Mouse (Mus musculus): ENCODE measurements at regions not wholly inside any gene's neighbourhood (a gene's known extent, or its start where the extent isn't known, plus 50 kb on each side); places are given as distances from the start of the nearest gene placed in this dataset.

- Histone ChIP-seq H3K4me1 (ENCODE audit: control insufficient read depth, insufficient read depth, insufficient read length, low read length) (no peaks in the 10 kb centered on the region), H3K36me3 (ENCODE audit: control insufficient read depth, insufficient read depth, low read length) (no peaks in the 10 kb centered on the region), H3K4me3 (ENCODE audit: low read depth, low read length) (no peak overlapping the region), H3K27me3 (ENCODE audit: control insufficient read depth, insufficient read depth, low read length) (no peaks in the 10 kb centered on the region), H3K27ac (ENCODE audit: insufficient read depth, low read depth, low read length) (no peak overlapping the region)
- 81% methylated on average over 4 of the region's 4 CpGs for whole genome bisulfite sequencing
- TF ChIP-seq CTCF (IDR thresholded peaks at IDR 0.05; ENCODE audit: extremely low read depth, insufficient read length, insufficient replicate concordance, low read depth, low read length): no peak
- TF ChIP-seq POLR2A (IDR thresholded peaks at IDR 0.05; ENCODE audit: low read depth, low read length): no peak
These were observed 524.8 kb upstream of the Pappa start for GRCm38 (mm10) chr4:64599222-64599621.

- no peak overlapping the region for H3K27ac ChIP-seq (ENCODE audit: insufficient read depth, low read depth, low read length)
- no peaks in the 10 kb centered on the region for H3K36me3 ChIP-seq (ENCODE audit: control insufficient read depth, insufficient read depth, low read length)
- no peaks in the 10 kb centered on the region for H3K27me3 ChIP-seq (ENCODE audit: control insufficient read depth, insufficient read depth, low read length)
- no peaks in the 10 kb centered on the region for H3K4me1 ChIP-seq (ENCODE audit: control insufficient read depth, insufficient read depth, insufficient read length, low read length)
- no peak overlapping the region for H3K4me3 ChIP-seq (ENCODE audit: low read depth, low read length)
- TF ChIP-seq POLR2A (IDR thresholded peaks at IDR 0.05; ENCODE audit: low read depth, low read length): no peak
- no peak for TF ChIP-seq CTCF (IDR thresholded peaks at IDR 0.05; ENCODE audit: extremely low read depth, insufficient read length, insufficient replicate concordance, low read depth, low read length)
These were observed 501.2 kb upstream of the Pappa start for GRCm38 (mm10) chr4:64622771-64623170.

GRCm38 (mm10) chr4:64632189-64632588 lies 491.8 kb upstream of the Pappa start:
- no peak for TF ChIP-seq CTCF (IDR thresholded peaks at IDR 0.05; ENCODE audit: extremely low read depth, insufficient read length, insufficient replicate concordance, low read depth, low read length)
- no peak for TF ChIP-seq POLR2A (IDR thresholded peaks at IDR 0.05; ENCODE audit: low read depth, low read length)
- H3K36me3 ChIP-seq (ENCODE audit: control insufficient read depth, insufficient read depth, low read length): no peaks in the 10 kb centered on the region
- 72% methylated on average over 1 of the region's 1 CpGs for WGBS
- no peaks in the 10 kb centered on the region for H3K4me1 ChIP-seq (ENCODE audit: control insufficient read depth, insufficient read depth, insufficient read length, low read length)
- no peak overlapping the region for H3K27ac ChIP-seq (ENCODE audit: insufficient read depth, low read depth, low read length)
- H3K4me3 ChIP-seq (ENCODE audit: low read depth, low read length): no peak overlapping the region
- no peaks in the 10 kb centered on the region for H3K27me3 ChIP-seq (ENCODE audit: control insufficient read depth, insufficient read depth, low read length)

- Histone ChIP-seq H3K4me1 (ENCODE audit: control insufficient read depth, insufficient read depth, insufficient read length, low read length) (no peaks in the 10 kb centered on the region), H3K4me3 (ENCODE audit: low read depth, low read length) (no peak overlapping the region), H3K36me3 (ENCODE audit: control insufficient read depth, insufficient read depth, low read length) (no peaks in the 10 kb centered on the region), H3K27me3 (ENCODE audit: control insufficient read depth, insufficient read depth, low read length) (no peaks in the 10 kb centered on the region), H3K27ac (ENCODE audit: insufficient read depth, low read depth, low read length) (no peak overlapping the region)
- TF ChIP-seq POLR2A (IDR thresholded peaks at IDR 0.05; ENCODE audit: low read depth, low read length) (no peak), CTCF (IDR thresholded peaks at IDR 0.05; ENCODE audit: extremely low read depth, insufficient read length, insufficient replicate concordance, low read depth, low read length) (no peak)
- 76% methylated on average over 2 of the region's 2 CpGs for WGBS
These were observed 488.6 kb upstream of the Pappa start for GRCm38 (mm10) chr4:64635256-64635962.

GRCm38 (mm10) chr4:64640056-64640455 lies 483.9 kb upstream of the Pappa start:
- 73% methylated on average over 3 of the region's 3 CpGs for WGBS
- Histone ChIP-seq H3K4me1 (ENCODE audit: control insufficient read depth, insufficient read depth, insufficient read length, low read length) (no peaks in the 10 kb centered on the region), H3K27me3 (ENCODE audit: control insufficient read depth, insufficient read depth, low read length) (no peaks in the 10 kb centered on the region), H3K4me3 (ENCODE audit: low read depth, low read length) (no peak overlapping the region), H3K36me3 (ENCODE audit: control insufficient read depth, insufficient read depth, low read length) (no peaks in the 10 kb centered on the region), H3K27ac (ENCODE audit: insufficient read depth, low read depth, low read length) (no peak overlapping the region)
- TF ChIP-seq CTCF (IDR thresholded peaks at IDR 0.05; ENCODE audit: extremely low read depth, insufficient read length, insufficient replicate concordance, low read depth, low read length) (no peak), POLR2A (IDR thresholded peaks at IDR 0.05; ENCODE audit: low read depth, low read length) (no peak)

GRCm38 (mm10) chr4:64640976-64641375 lies 483.0 kb upstream of the Pappa start:
- no peaks in the 10 kb centered on the region for H3K4me1 ChIP-seq (ENCODE audit: control insufficient read depth, insufficient read depth, insufficient read length, low read length)
- no peaks in the 10 kb centered on the region for H3K27me3 ChIP-seq (ENCODE audit: control insufficient read depth, insufficient read depth, low read length)
- TF ChIP-seq POLR2A (IDR thresholded peaks at IDR 0.05; ENCODE audit: low read depth, low read length) (no peak), CTCF (IDR thresholded peaks at IDR 0.05; ENCODE audit: extremely low read depth, insufficient read length, insufficient replicate concordance, low read depth, low read length) (no peak)
- H3K4me3 ChIP-seq (ENCODE audit: low read depth, low read length): no peak overlapping the region
- no peaks in the 10 kb centered on the region for H3K36me3 ChIP-seq (ENCODE audit: control insufficient read depth, insufficient read depth, low read length)
- 66% methylated on average over 1 of the region's 1 CpGs for WGBS
- no peak overlapping the region for H3K27ac ChIP-seq (ENCODE audit: insufficient read depth, low read depth, low read length)

GRCm38 (mm10) chr4:64645141-64645540 lies 478.8 kb upstream of the Pappa start:
- H3K36me3 ChIP-seq (ENCODE audit: control insufficient read depth, insufficient read depth, low read length): no peaks in the 10 kb centered on the region
- 70% methylated on average over 2 of the region's 2 CpGs for WGBS
- TF ChIP-seq CTCF (IDR thresholded peaks at IDR 0.05; ENCODE audit: extremely low read depth, insufficient read length, insufficient replicate concordance, low read depth, low read length) (no peak), POLR2A (IDR thresholded peaks at IDR 0.05; ENCODE audit: low read depth, low read length) (no peak)
- no peaks in the 10 kb centered on the region for H3K4me1 ChIP-seq (ENCODE audit: control insufficient read depth, insufficient read depth, insufficient read length, low read length)
- no peak overlapping the region for H3K4me3 ChIP-seq (ENCODE audit: low read depth, low read length)
- no peaks in the 10 kb centered on the region for H3K27me3 ChIP-seq (ENCODE audit: control insufficient read depth, insufficient read depth, low read length)
- no peak overlapping the region for H3K27ac ChIP-seq (ENCODE audit: insufficient read depth, low read depth, low read length)
